Mouse (Mus musculus) liver, adult 10 weeks (tissue): Measurements from ENCODE around the gene Rpl7l1. TPM values are rescaled to one million over a fixed set of nuclear protein-coding genes. Genes with fewer than 3 reads are reported as not detected.

Experiments used
- polyA plus RNA-seq: library from polyadenylated mRNA; stranded (reverse); fragments of 350-450 nt; fragmentation: Illumina TruSeq; extraction: RNeasy Lipid Tissue Mini Kit (QIAGEN cat#74804); gene quantifications from one replicate; pipeline ENCODE4 v1.2.3, GENCODE M21; 2014; ENCODE audit warnings: low read depth, low replicate concordance

Gene Rpl7l1
- polyA plus RNA-seq, result 34.9 TPM

DNA sequence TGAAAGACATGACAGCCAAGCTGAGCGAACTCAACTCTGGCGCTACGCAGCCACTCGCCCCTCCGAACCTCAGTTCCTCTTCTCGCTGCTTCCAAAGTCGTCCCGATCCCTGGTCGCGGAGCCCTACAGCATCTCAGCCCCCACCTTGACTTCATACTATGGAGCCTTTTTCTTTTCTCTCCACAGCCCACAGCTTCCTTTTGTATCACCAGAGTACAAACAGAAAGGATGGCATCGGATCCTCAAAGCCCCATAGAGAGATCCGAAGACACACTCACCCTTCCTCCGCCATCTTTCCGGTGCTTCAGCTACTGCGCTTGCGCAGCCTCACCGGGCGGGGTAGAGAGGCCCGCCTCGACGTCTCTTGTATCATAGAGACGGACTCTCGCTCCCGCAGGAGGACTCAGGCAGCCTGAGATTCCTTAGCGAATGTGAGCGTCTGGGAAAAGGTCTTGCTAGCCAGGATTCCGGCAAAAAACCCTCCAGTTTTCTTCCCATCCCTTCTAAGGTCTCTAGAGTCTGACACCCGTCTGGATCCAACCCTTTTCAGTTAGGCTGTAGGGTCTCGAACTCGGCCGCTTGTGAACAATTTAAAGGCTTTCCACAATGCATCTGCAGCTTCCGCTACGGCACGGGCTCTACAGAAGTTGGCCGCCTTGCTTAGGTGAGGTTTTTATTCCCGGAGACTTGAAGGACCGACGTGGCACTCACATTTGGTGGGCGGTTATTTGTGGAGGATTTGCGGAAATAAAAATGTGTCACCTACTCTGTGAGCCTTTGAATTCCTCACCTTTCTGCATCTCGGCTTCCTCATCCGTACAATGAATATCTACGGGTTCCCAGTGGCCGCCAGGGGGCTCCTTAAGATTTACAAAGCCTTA lies at the start of gene Rpl7l1:
Gene Rpl7l1, minus strand, starts transcription at position 332 of the 881 bp plus-strand sequence.

GRCm38 (mm10) chr17:46772404-46773277 lies 9.8 kb downstream of the Rpl7l1 start, which contains the start of gene 2310039H08Rik:
Gene 2310039H08Rik, plus strand, starts transcription at chr17:46772635.

GRCm38 (mm10) chr17:46763544-46763943 lies 18.9 kb downstream of the Rpl7l1 start, which contains the start of gene Ptcra:
Gene Ptcra, minus strand, starts transcription at chr17:46763712.

DNA sequence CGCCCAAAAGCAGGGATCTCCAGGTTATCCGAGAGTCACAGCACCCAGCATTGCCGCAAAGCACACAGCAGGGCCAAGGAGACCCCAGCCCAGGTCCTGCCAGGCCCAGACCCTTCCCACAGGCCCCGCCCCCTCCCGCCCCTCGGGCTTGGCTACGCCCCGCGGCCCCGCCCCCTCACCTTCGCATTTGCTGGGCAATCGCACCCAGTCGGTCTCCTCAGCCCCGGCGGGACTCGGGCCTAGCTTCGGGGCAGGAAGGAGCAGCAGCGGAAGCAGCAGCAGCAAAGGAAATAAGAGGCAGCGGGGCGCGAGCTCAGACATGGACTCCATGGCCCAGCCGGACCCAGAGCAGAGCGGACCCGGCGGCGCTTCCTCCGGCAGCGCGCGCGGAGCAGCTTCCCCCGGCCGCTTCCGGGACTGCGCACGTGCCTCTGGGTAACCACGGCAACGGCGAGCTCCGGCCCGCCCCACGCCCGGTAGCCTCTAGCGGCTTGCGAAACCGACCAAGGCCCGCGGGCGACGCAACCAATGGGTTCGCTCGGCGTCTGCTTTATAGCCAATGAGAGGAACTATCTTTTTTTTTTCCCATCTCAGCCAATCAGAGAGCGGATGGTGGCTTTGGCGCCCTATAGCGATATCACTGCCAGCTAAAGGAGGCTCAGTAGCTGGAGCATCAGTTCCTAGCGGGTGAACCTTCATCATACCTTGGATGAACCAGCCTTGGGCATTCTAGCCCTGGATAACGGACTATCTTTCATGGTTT lies 30.5 kb downstream of the Rpl7l1 start, which contains the start of gene Cnpy3:
Gene Cnpy3, minus strand, starts transcription at position 421 of the 763 bp plus-strand sequence.

GRCm38 (mm10) chr17:46728904-46729318 lies 53.6 kb downstream of the Rpl7l1 start, which contains the start of gene Gnmt:
Gene Gnmt, minus strand, starts transcription at chr17:46729168.

Other genes with a start within 250 kb of the Rpl7l1 start
- 0.87 TPM for gene Cul9, start 236.3 kb downstream of the Rpl7l1 start, polyA plus RNA-seq
- gene Srf, start 226.5 kb downstream of the Rpl7l1 start, polyA plus RNA-seq, result 0.29 TPM
- not detected for gene Ptk7, start 153.2 kb downstream of the Rpl7l1 start, polyA plus RNA-seq
- 1.0 TPM for gene Klc4, start 136.7 kb downstream of the Rpl7l1 start, polyA plus RNA-seq
- gene Mrpl2, start 136.4 kb downstream of the Rpl7l1 start, polyA plus RNA-seq, result 3.9 TPM
- 0.19 TPM for gene Cul7, start 132.3 kb downstream of the Rpl7l1 start, polyA plus RNA-seq
- gene Rrp36, start 108.3 kb downstream of the Rpl7l1 start, polyA plus RNA-seq, result 3.1 TPM
- 11.7 TPM for gene Mea1, start 103.9 kb downstream of the Rpl7l1 start, polyA plus RNA-seq
- 6.7 TPM for gene Klhdc3, start 101.8 kb downstream of the Rpl7l1 start, polyA plus RNA-seq
- gene Ppp2r5d, start 77.6 kb downstream of the Rpl7l1 start, polyA plus RNA-seq, result 6.5 TPM
- 0.90 TPM for gene Pex6, start 71.2 kb downstream of the Rpl7l1 start, polyA plus RNA-seq
- 173 TPM for gene Gnmt, start 53.5 kb downstream of the Rpl7l1 start, polyA plus RNA-seq
- gene Cnpy3, start 30.5 kb downstream of the Rpl7l1 start, polyA plus RNA-seq, result 2.3 TPM
- gene Ptcra, start 19.0 kb downstream of the Rpl7l1 start, polyA plus RNA-seq, result not detected
- 19.9 TPM for gene 2310039H08Rik, start 10.0 kb downstream of the Rpl7l1 start, polyA plus RNA-seq
- gene Bicral, start 75.8 kb upstream of the Rpl7l1 start, polyA plus RNA-seq, result 5.4 TPM
- 2.1 TPM for gene Tbcc, start 108.0 kb upstream of the Rpl7l1 start, polyA plus RNA-seq
- gene Prph2, start 127.8 kb upstream of the Rpl7l1 start, polyA plus RNA-seq, result not detected
- gene Ubr2, start 227.9 kb upstream of the Rpl7l1 start, polyA plus RNA-seq, result 12.3 TPM